Comparison of ENCODE assay signal across 16 mouse cellular contexts in genomic region chr15:27452496-27452895, GRCm38 (mm10).
"Had no signal": no experiment of that assay in that cellular context is flagged by ENCODE, and none has a peak within 500 bp of the region (broad histone marks: within the 10 kb centered on the region; RNA-seq: fewer than 3 reads in every experiment).

No protein-coding gene starts in this region.

- DNase-seq: kidney, adult 8-10 months; kidney, postnatal 25 days; layer of hippocampus, adult 9-11 months; layer of hippocampus, postnatal 36 days; liver; liver, embryonic 13.5 days; liver, postnatal 0 days; lung, postnatal 14 days; midbrain, embryonic 14.5 days; thymus, postnatal 36 days had no signal

- H3K27ac ChIP-seq: limb, embryonic 12.5 days; liver, embryonic 13.5 days; lung, embryonic 15.5 days; macrophage; midbrain, embryonic 10.5 days; neural tube, embryonic 15.5 days had no signal

- H3K27me3 ChIP-seq: liver, embryonic 13.5 days; lung, embryonic 15.5 days; neural tube, embryonic 15.5 days had no signal

- H3K9ac ChIP-seq: limb, embryonic 12.5 days; liver, embryonic 13.5 days; liver, postnatal 0 days; lung, embryonic 15.5 days; neural tube, embryonic 15.5 days had no signal

- H3K4me3 ChIP-seq: limb, embryonic 12.5 days; liver, embryonic 13.5 days; lung, embryonic 15.5 days; midbrain, embryonic 10.5 days; myocyte; neural tube, embryonic 15.5 days had no signal

- H3K36me3 ChIP-seq: limb, embryonic 12.5 days; liver, embryonic 13.5 days; lung, embryonic 15.5 days; midbrain, embryonic 10.5 days; neural tube, embryonic 15.5 days had no signal

- H3K9me3 ChIP-seq: limb, embryonic 12.5 days; liver, embryonic 13.5 days; lung, embryonic 15.5 days; midbrain, embryonic 10.5 days; neural tube, embryonic 15.5 days had no signal

- H3K4me1 ChIP-seq: lung, embryonic 15.5 days; midbrain, embryonic 10.5 days; neural tube, embryonic 15.5 days had no signal
